Mouse (Mus musculus) stomach, embryonic 15.5 days (tissue): Measurements from ENCODE around the gene Gusb. TPM values are rescaled to one million over a fixed set of nuclear protein-coding genes. Genes with fewer than 3 reads are reported as not detected.

Experiments
- ATAC-seq: fragments of 200-750 bp; cut with Nextera tagmentation; 2 replicates; pipeline ENCODE4 v1.8.0; 2017; ENCODE audit warnings: low read depth, moderate number of reproducible peaks, moderate TSS enrichment; ENCODE audit not compliant: insufficient read depth, low FRiP score
- H3K27ac ChIP-seq: fragments of 300-500 bp; sonication (generic); 2 replicates; pipeline ENCODE4 v1.5.1; 2015; ENCODE audit warnings: mild to moderate bottlenecking, inconsistent platforms
- H3K27me3 ChIP-seq: fragments of 300-500 bp; sonication (generic); replicated peaks from 2 replicates; pipeline ENCODE4 v1.6.1; 2015; ENCODE audit warnings: inconsistent platforms
- H3K36me3 ChIP-seq: fragments of 300-500 bp; sonication (generic); 2 replicates; pipeline ENCODE4 v1.6.1; 2015; ENCODE audit warnings: inconsistent platforms
- H3K4me1 ChIP-seq: fragments of 300-500 bp; sonication (generic); 2 replicates; pipeline ENCODE4 v1.6.1; 2015; ENCODE audit warnings: inconsistent platforms
- H3K4me2 ChIP-seq: fragments of 300-500 bp; sonication (generic); 2 replicates; pipeline ENCODE4 v1.6.1; 2015; ENCODE audit warnings: mild to moderate bottlenecking, inconsistent platforms
- H3K4me3 ChIP-seq: fragments of 300-500 bp; sonication (generic); replicated peaks from 2 replicates; pipeline ENCODE4 v1.5.1; 2015; ENCODE audit warnings: inconsistent platforms
- H3K9ac ChIP-seq: fragments of 300-500 bp; sonication (generic); 2 replicates; pipeline ENCODE4 v1.6.1; 2015; ENCODE audit warnings: inconsistent platforms
- H3K9me3 ChIP-seq: fragments of 300-500 bp; sonication (generic); 2 replicates; pipeline ENCODE4 v1.6.1; 2016; ENCODE audit warnings: inconsistent platforms
- WGBS: fragments of 180-500 bp; shearing (Covaris S2); methylation state at CpG from one replicate; pipeline ENCODE4 v1.1.7; 2015; 5-methylcytosine and 5-hydroxymethylcytosine counted together
- polyA plus RNA-seq: library from polyadenylated mRNA; unstranded; fragments of >200 nt; fragmentation: Nextera tagmentation; extraction: Ambion mirVana; gene quantifications from 2 replicates; pipeline ENCODE4 v1.2.1, GENCODE M21; 2015

Gene Gusb
- 68.3 and 76.5 TPM in 2 replicates for polyA plus RNA-seq

GRCm38 (mm10) chr5:130002301-130003146, at the start of gene Gusb:
Gusb (minus strand) TSS chr5:130003049.
- peak within 1 kb of the TSS; percentile 65 for H3K4me3 ChIP-seq
- H3K9me3 ChIP-seq, result no peaks in the 10 kb centered on the region
- under 1% methylated on average over 39 of the region's 39 CpGs for WGBS
- H3K27ac ChIP-seq, result peak within 1 kb of the TSS; percentile 81
- H3K4me2 ChIP-seq, result peak within 1 kb of the TSS; percentile 81
- H3K9ac ChIP-seq, result peak within 1 kb of the TSS; percentile 62; the same call in 1 of the 2 replicates
- no peaks in the 10 kb centered on the region for H3K36me3 ChIP-seq
- no peaks in the 10 kb centered on the region for H3K27me3 ChIP-seq
- peak; percentile 87 for ATAC-seq
- peaks cover 14% of the 10 kb centered on the region for H3K4me1 ChIP-seq

- Histone ChIP-seq H3K9ac (no peak overlapping the region), H3K9me3 (no peaks in the 10 kb centered on the region), H3K27me3 (no peaks in the 10 kb centered on the region), H3K4me3 (no peak overlapping the region), H3K36me3 (no peaks in the 10 kb centered on the region), H3K4me2 (no peak overlapping the region), H3K27ac (no peak overlapping the region), H3K4me1 (no peaks in the 10 kb centered on the region)
- 63% methylated on average over 5 of the region's 5 CpGs for WGBS
- no peak for ATAC-seq
Observed at GRCm38 (mm10) chr5:130052510-130052909, 49.7 kb upstream of the Gusb start.

DNA sequence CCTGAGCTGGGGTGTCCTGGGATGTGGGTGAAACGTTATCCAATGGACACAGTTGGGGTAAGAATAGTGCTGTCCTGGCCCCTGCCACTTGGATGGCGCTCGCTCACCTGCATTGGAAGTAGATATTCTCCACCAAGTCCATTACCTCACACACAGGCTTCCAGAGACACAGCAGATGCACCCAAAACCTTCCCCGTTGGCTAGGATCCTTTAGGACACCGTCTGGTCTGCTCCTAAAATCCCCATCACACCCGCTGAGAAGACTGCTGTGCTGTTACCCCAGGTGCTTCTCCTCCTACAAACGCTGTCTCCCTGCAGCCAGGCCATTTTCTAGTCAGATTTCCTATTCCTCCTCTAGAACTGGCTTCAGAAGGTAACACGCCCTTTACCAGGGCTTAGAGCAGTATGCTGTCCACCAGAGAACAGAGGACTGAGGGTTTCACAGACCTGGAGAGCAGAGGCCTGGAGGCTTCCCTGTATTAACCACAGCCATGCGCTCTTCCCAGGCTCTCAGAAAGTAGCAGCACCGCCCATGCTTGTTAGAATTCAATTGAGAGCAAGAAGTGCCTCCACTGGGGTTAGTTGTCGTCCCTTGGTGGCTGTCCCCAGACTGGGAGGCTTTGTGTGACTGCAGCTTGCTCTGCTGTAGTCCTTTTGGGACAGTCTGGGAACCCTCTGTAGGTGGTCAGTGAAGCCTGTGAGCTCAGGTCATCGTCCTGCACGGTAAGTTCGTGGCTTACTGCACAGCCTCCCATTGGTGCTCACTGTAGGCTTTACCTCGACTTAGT, 48.4 kb upstream of the Gusb start:
- Histone ChIP-seq H3K9ac (no peak overlapping the region), H3K27ac (no peak overlapping the region), H3K36me3 (peaks cover 6% of the 10 kb centered on the region; the same call in 1 of the 2 replicates), H3K4me2 (no peak overlapping the region), H3K4me1 (no peaks in the 10 kb centered on the region), H3K4me3 (no peak overlapping the region), H3K27me3 (no peaks in the 10 kb centered on the region), H3K9me3 (no peaks in the 10 kb centered on the region)
- 83% methylated on average over 15 of the region's 15 CpGs for WGBS
- no peak for ATAC-seq

- no peaks in the 10 kb centered on the region for H3K27me3 ChIP-seq
- no peak overlapping the region for H3K9ac ChIP-seq
- no peak for ATAC-seq
- WGBS, result 57% methylated on average over 6 of the region's 6 CpGs
- H3K4me3 ChIP-seq, result no peak overlapping the region
- no peaks in the 10 kb centered on the region for H3K4me1 ChIP-seq
- no peaks in the 10 kb centered on the region for H3K9me3 ChIP-seq
- no peak overlapping the region for H3K4me2 ChIP-seq
- H3K27ac ChIP-seq, result no peak overlapping the region
- peaks cover 9% of the 10 kb centered on the region; the same call in 1 of the 2 replicates for H3K36me3 ChIP-seq
Observed at GRCm38 (mm10) chr5:130050416-130050815, 47.6 kb upstream of the Gusb start.

GRCm38 (mm10) chr5:130048786-130049520, 46.1 kb upstream of the Gusb start:
- Histone ChIP-seq H3K36me3 (peaks cover 9% of the 10 kb centered on the region; the same call in 1 of the 2 replicates), H3K4me2 (no peak overlapping the region), H3K27me3 (no peaks in the 10 kb centered on the region), H3K4me1 (no peaks in the 10 kb centered on the region; the same call in 1 of the 2 replicates), H3K9me3 (no peaks in the 10 kb centered on the region), H3K27ac (peak overlapping the region; percentile 67), H3K9ac (no peak overlapping the region), H3K4me3 (no peak overlapping the region)
- ATAC-seq, result peak; percentile 58; the same call in 1 of the 2 replicates
- 56% methylated on average over 15 of the region's 15 CpGs for WGBS

GRCm38 (mm10) chr5:130047013-130047412, 44.2 kb upstream of the Gusb start:
- ATAC-seq, result no peak
- H3K27me3 ChIP-seq, result no peaks in the 10 kb centered on the region
- peaks cover 11% of the 10 kb centered on the region for H3K36me3 ChIP-seq
- no peak overlapping the region for H3K27ac ChIP-seq
- no peaks in the 10 kb centered on the region for H3K9me3 ChIP-seq
- whole genome bisulfite sequencing, result 72% methylated on average over 6 of the region's 6 CpGs
- H3K4me2 ChIP-seq, result no peak overlapping the region
- H3K4me1 ChIP-seq, result no peaks in the 10 kb centered on the region; the same call in 1 of the 2 replicates
- H3K4me3 ChIP-seq, result no peak overlapping the region
- H3K9ac ChIP-seq, result no peak overlapping the region

- Histone ChIP-seq H3K9me3 (no peaks in the 10 kb centered on the region), H3K27me3 (no peaks in the 10 kb centered on the region), H3K9ac (no peak overlapping the region), H3K4me1 (no peaks in the 10 kb centered on the region; the same call in 1 of the 2 replicates), H3K36me3 (peaks cover 11% of the 10 kb centered on the region), H3K4me3 (no peak overlapping the region), H3K27ac (no peak overlapping the region), H3K4me2 (no peak overlapping the region)
- WGBS, result 90% methylated on average over 10 of the region's 10 CpGs
- ATAC-seq, result no peak
Observed at GRCm38 (mm10) chr5:130046589-130046988, 43.7 kb upstream of the Gusb start.

- H3K27me3 ChIP-seq, result no peaks in the 10 kb centered on the region
- ATAC-seq, result no peak
- H3K4me2 ChIP-seq, result no peak overlapping the region
- no peak overlapping the region for H3K4me3 ChIP-seq
- peaks cover 11% of the 10 kb centered on the region for H3K36me3 ChIP-seq
- no peaks in the 10 kb centered on the region for H3K9me3 ChIP-seq
- no peak overlapping the region for H3K27ac ChIP-seq
- no peak overlapping the region for H3K9ac ChIP-seq
- 87% methylated on average over 7 of the region's 7 CpGs for WGBS
- no peaks in the 10 kb centered on the region; the same call in 1 of the 2 replicates for H3K4me1 ChIP-seq
Observed at GRCm38 (mm10) chr5:130046100-130046499, 43.3 kb upstream of the Gusb start.

DNA sequence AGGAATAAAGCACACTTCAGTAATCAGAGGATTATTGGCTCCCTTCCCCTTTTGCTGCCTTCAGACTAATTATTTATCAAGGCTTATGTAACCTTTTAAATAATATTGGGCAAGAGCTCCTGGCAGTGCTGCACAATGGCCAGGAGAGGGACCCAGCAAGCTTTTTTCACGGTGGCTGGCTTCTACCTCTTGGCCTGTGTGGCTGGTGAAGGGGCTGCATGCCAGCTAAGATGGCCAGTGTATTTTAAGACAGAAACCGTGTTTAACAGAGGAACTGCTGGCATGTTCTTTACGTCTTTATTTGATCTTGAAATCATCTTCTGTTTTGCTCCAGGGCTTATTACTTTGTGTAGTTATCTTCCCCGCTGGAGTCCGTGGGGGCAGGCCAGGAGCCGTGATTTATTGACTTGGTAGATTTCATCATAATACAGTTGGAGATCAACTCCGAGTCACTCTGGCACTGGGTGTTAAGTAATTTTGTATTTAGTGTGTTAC, 41.4 kb upstream of the Gusb start:
- Histone ChIP-seq H3K4me1 (no peaks in the 10 kb centered on the region; the same call in 1 of the 2 replicates), H3K27me3 (no peaks in the 10 kb centered on the region), H3K4me2 (no peak overlapping the region), H3K36me3 (peaks cover 18% of the 10 kb centered on the region), H3K9me3 (no peaks in the 10 kb centered on the region), H3K4me3 (no peak overlapping the region), H3K27ac (no peak overlapping the region), H3K9ac (no peak overlapping the region)
- WGBS, result 63% methylated on average over 7 of the region's 7 CpGs
- no peak for ATAC-seq

GRCm38 (mm10) chr5:130043741-130044140, 40.9 kb upstream of the Gusb start:
- Histone ChIP-seq H3K27ac (no peak overlapping the region), H3K4me2 (no peak overlapping the region), H3K9ac (no peak overlapping the region), H3K36me3 (peaks cover 18% of the 10 kb centered on the region), H3K4me3 (no peak overlapping the region), H3K4me1 (no peaks in the 10 kb centered on the region; the same call in 1 of the 2 replicates), H3K9me3 (no peaks in the 10 kb centered on the region), H3K27me3 (no peaks in the 10 kb centered on the region)
- no peak for ATAC-seq
- 91% methylated on average over 3 of the region's 3 CpGs for WGBS

- Histone ChIP-seq H3K9me3 (no peaks in the 10 kb centered on the region), H3K36me3 (peaks cover 11% of the 10 kb centered on the region; the same call in 1 of the 2 replicates), H3K4me3 (no peak overlapping the region), H3K4me2 (no peak overlapping the region), H3K4me1 (no peaks in the 10 kb centered on the region; the same call in 1 of the 2 replicates), H3K9ac (no peak overlapping the region), H3K27ac (no peak overlapping the region), H3K27me3 (no peaks in the 10 kb centered on the region)
- ATAC-seq, result no peak
- 80% methylated on average over 4 of the region's 4 CpGs for WGBS
Observed at GRCm38 (mm10) chr5:130041262-130041661, 38.4 kb upstream of the Gusb start.
